Mouse (Mus musculus): Measurements from ENCODE around the gene Tspan2. TPM values are rescaled to one million over a fixed set of nuclear protein-coding genes. Genes with fewer than 3 reads are reported as not detected.

Tspan2 gene
- total RNA-seq, 2 experiments from 2014 or later = 47.4 to 51.7 TPM

- no peak for DNase-seq (ENCODE audit: extremely low spot score in 1 of 2, low spot score in 2 of 2)
- intact Hi-C loops (cut with DNase I) = loop anchor here (10.0 kb wide), 1 partner anchor 264 kb away; the partner anchor contains the start of gene Sike1
These were observed 3.2 kb upstream of the Tspan2 start for GRCm38 (mm10) chr3:102731112-102731511.

GRCm38 (mm10) chr3:102732619-102733018 is 1.7 kb upstream of the Tspan2 start:
- no peak for DNase-seq (ENCODE audit: extremely low spot score in 1 of 2, low spot score in 2 of 2)
- intact Hi-C loops (cut with DNase I) = loop anchor here (10.0 kb wide), 1 partner anchor 262 kb away; the partner anchor contains the start of gene Sike1

- intact Hi-C loops (cut with DNase I) = loop anchor here (10.0 kb wide), 1 partner anchor 262 kb away; the partner anchor contains the start of gene Sike1
- no peak for DNase-seq (ENCODE audit: extremely low spot score in 1 of 2, low spot score in 2 of 2)
These were observed 1.3 kb upstream of the Tspan2 start for GRCm38 (mm10) chr3:102733050-102733449.

- intact Hi-C loops (cut with DNase I) = loop anchor here (10.0 kb wide), 1 partner anchor 261 kb away; the partner anchor contains the start of gene Sike1
- no peak for DNase-seq (ENCODE audit: extremely low spot score in 1 of 2, low spot score in 2 of 2)
These were observed 405 bp upstream of the Tspan2 start for GRCm38 (mm10) chr3:102733936-102734312.

- DNase-seq (ENCODE audit: extremely low spot score in 1 of 2, low spot score in 2 of 2) = peak in 1 of 2 experiments; percentile 60
These were observed 766 bp downstream of the Tspan2 start for GRCm38 (mm10) chr3:102735031-102735558.

GRCm38 (mm10) chr3:102735638-102736037 is 1.3 kb downstream of the Tspan2 start:
- intact Hi-C loops (cut with DNase I) = loop anchor here (10.0 kb wide), 1 partner anchor 259 kb away; the partner anchor contains the start of gene Sike1
- DNase-seq (ENCODE audit: extremely low spot score in 1 of 2, low spot score in 2 of 2) = no peak

More at GRCm38 (mm10) chr3:102735031-102735558, 766 bp downstream of the Tspan2 start:
- intact Hi-C loops (cut with DNase I) = loop anchor here (10.0 kb wide), 1 partner anchor 260 kb away; the partner anchor contains the start of gene Sike1

- DNase-seq (ENCODE audit: extremely low spot score in 1 of 2, low spot score in 2 of 2) = no peak
- intact Hi-C loops (cut with DNase I) = loop anchor here (10.0 kb wide), 1 partner anchor 258 kb away; the partner anchor contains the start of gene Sike1
These were observed 2.1 kb downstream of the Tspan2 start for GRCm38 (mm10) chr3:102736436-102736835.

- no peak for DNase-seq (ENCODE audit: extremely low spot score in 1 of 2, low spot score in 2 of 2)
- intact Hi-C loops (cut with DNase I) = loop anchor here (10.0 kb wide), 1 partner anchor 258 kb away; the partner anchor contains the start of gene Sike1
These were observed 2.8 kb downstream of the Tspan2 start for GRCm38 (mm10) chr3:102737106-102737505.

GRCm38 (mm10) chr3:102738161-102738901 is 4.0 kb downstream of the Tspan2 start:
- intact Hi-C loops (cut with DNase I) = loop anchor here (10.0 kb wide), 1 partner anchor 256 kb away; the partner anchor contains the start of gene Sike1
- DNase-seq (ENCODE audit: extremely low spot score in 1 of 2, low spot score in 2 of 2) = no peak

GRCm38 (mm10) chr3:102738926-102739325 is 4.6 kb downstream of the Tspan2 start:
- intact Hi-C loops (cut with DNase I) = loop anchor here (10.0 kb wide), 1 partner anchor 256 kb away; the partner anchor contains the start of gene Sike1
- DNase-seq (ENCODE audit: extremely low spot score in 1 of 2, low spot score in 2 of 2) = no peak

- no peak for DNase-seq (ENCODE audit: extremely low spot score in 1 of 2, low spot score in 2 of 2)
- intact Hi-C loops (cut with DNase I) = no loop called here
These were observed 8.4 kb downstream of the Tspan2 start for GRCm38 (mm10) chr3:102742725-102743124.

- intact Hi-C loops (cut with DNase I) = no loop called here
- DNase-seq (ENCODE audit: extremely low spot score in 1 of 2, low spot score in 2 of 2) = no peak
These were observed 8.9 kb downstream of the Tspan2 start for GRCm38 (mm10) chr3:102743202-102743601.

- intact Hi-C loops (cut with DNase I) = no loop called here
- no peak for DNase-seq (ENCODE audit: extremely low spot score in 1 of 2, low spot score in 2 of 2)
These were observed 9.6 kb downstream of the Tspan2 start for GRCm38 (mm10) chr3:102743781-102744471.

GRCm38 (mm10) chr3:102744657-102745056 is 10.3 kb downstream of the Tspan2 start:
- no peak for DNase-seq (ENCODE audit: extremely low spot score in 1 of 2, low spot score in 2 of 2)
- intact Hi-C loops (cut with DNase I) = no loop called here

- intact Hi-C loops (cut with DNase I) = no loop called here
These were observed 11.8 kb downstream of the Tspan2 start for GRCm38 (mm10) chr3:102746174-102746573.

GRCm38 (mm10) chr3:102748038-102748437 is 13.7 kb downstream of the Tspan2 start:
- DNase-seq (ENCODE audit: extremely low spot score in 1 of 2, low spot score in 2 of 2) = no peak
- intact Hi-C loops (cut with DNase I) = no loop called here

More at GRCm38 (mm10) chr3:102746174-102746573, 11.8 kb downstream of the Tspan2 start:
- no peak for DNase-seq (ENCODE audit: extremely low spot score in 1 of 2, low spot score in 2 of 2)

GRCm38 (mm10) chr3:102748686-102749085 is 14.4 kb downstream of the Tspan2 start:
- no peak for DNase-seq (ENCODE audit: extremely low spot score in 1 of 2, low spot score in 2 of 2)
- intact Hi-C loops (cut with DNase I) = no loop called here

GRCm38 (mm10) chr3:102751136-102751535 is 16.8 kb downstream of the Tspan2 start:
- DNase-seq (ENCODE audit: extremely low spot score in 1 of 2, low spot score in 2 of 2) = no peak
- intact Hi-C loops (cut with DNase I) = no loop called here

GRCm38 (mm10) chr3:102751536-102751935 is 17.2 kb downstream of the Tspan2 start:
- intact Hi-C loops (cut with DNase I) = no loop called here
- DNase-seq (ENCODE audit: extremely low spot score in 1 of 2, low spot score in 2 of 2) = no peak
